Mouse (Mus musculus) hindbrain, embryonic 12.5 days (tissue): ENCODE data around the gene Crygd. TPM values are rescaled to one million over a fixed set of nuclear protein-coding genes. Genes with fewer than 3 reads are reported as not detected.

Source experiments
- ATAC-seq: fragments of 200-750 bp; cut with Nextera tagmentation; 2 replicates; pipeline ENCODE4 v1.8.0; 2017; ENCODE audit warnings: moderate TSS enrichment; ENCODE audit not compliant: low FRiP score
- H3K27ac ChIP-seq: fragments of 300-500 bp; sonication (generic); 2 replicates; pipeline ENCODE4 v1.5.1; 2016; ENCODE audit warnings: mild to moderate bottlenecking
- H3K27me3 ChIP-seq: fragments of 300-500 bp; sonication (generic); 2 replicates; pipeline ENCODE4 v1.6.1; 2016; ENCODE audit warnings: mild to moderate bottlenecking
- H3K36me3 ChIP-seq: fragments of 300-500 bp; sonication (generic); 2 replicates; pipeline ENCODE4 v1.6.1; 2016; ENCODE audit warnings: mild to moderate bottlenecking
- H3K4me1 ChIP-seq: fragments of 300-500 bp; sonication (generic); 2 replicates; pipeline ENCODE4 v1.6.1; 2016
- H3K4me2 ChIP-seq: fragments of 300-500 bp; sonication (generic); replicated peaks from 2 replicates; pipeline ENCODE4 v1.6.1; 2016; ENCODE audit warnings: mild to moderate bottlenecking
- H3K4me3 ChIP-seq: fragments of 300-500 bp; sonication (generic); 2 replicates; pipeline ENCODE4 v1.5.1; 2016; ENCODE audit warnings: mild to moderate bottlenecking
- H3K9ac ChIP-seq: fragments of 300-500 bp; sonication (generic); 2 replicates; pipeline ENCODE4 v1.6.1; 2016; ENCODE audit warnings: mild to moderate bottlenecking, moderate library complexity
- H3K9me3 ChIP-seq: fragments of 300-500 bp; sonication (generic); replicated peaks from 2 replicates; pipeline ENCODE4 v1.6.1; 2016; ENCODE audit warnings: mild to moderate bottlenecking
- WGBS: fragments of 180-500 bp; shearing (Covaris S2); methylation state at CpG from one replicate; pipeline ENCODE4 v1.1.7; 2016; 5-methylcytosine and 5-hydroxymethylcytosine counted together
- polyA plus RNA-seq: library from polyadenylated mRNA; unstranded; fragments of >200 nt; fragmentation: Nextera tagmentation; extraction: Ambion mirVana; gene quantifications from 2 replicates; pipeline ENCODE4 v1.2.1, GENCODE M21; 2016

The Crygd gene
- polyA plus RNA-seq, 1 experiment from 2014 or later, result not detected

DNA sequence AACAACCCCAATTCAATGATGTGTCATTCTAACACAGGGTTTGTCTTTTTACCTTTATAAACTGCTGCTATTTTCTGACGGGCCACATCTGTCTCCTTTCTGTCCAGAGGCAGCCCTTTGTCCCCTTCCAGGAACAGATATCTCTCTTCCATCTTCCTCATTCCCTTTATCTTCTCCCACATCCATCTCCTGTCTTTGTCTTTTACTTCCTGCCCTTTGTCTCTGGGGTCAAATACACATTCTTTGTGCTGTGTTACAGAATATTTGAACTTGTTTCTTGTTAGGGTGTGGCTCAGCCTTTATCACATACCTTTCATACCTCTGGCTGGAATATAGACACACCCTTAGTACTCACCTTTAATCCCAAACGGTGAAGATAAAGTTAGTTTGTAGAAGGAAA is 25.7 kb downstream of the Crygd start:
- WGBS, result 71% methylated on average over 2 of the region's 2 CpGs
- Histone ChIP-seq H3K9me3 (no peaks in the 10 kb centered on the region), H3K9ac (no peak overlapping the region), H3K27me3 (no peaks in the 10 kb centered on the region), H3K4me1 (no peaks in the 10 kb centered on the region), H3K27ac (no peak overlapping the region), H3K4me2 (no peak overlapping the region), H3K36me3 (no peaks in the 10 kb centered on the region), H3K4me3 (no peak overlapping the region)
- no peak for ATAC-seq

DNA sequence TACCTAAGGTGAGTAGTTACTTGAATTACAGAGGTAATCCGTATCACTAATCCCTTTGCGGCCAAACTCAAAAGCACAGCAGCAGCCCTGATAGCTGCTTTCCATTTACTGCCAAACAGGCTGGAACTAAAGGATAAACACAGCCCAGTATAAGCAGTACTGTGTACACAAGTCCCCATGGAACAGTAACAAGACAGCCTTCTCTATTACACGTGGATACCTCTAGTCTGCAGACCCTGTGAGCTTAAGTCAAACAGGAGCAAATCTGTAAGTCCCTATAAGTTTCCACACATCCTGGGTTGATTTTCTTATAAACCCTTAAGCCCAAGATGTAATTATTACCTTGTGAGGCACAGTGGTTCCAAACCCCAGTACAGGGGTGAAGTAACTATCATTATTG is 27.7 kb downstream of the Crygd start:
- no peaks in the 10 kb centered on the region for H3K36me3 ChIP-seq
- no peak overlapping the region for H3K9ac ChIP-seq
- 49% methylated on average over 3 of the region's 3 CpGs for WGBS
- H3K4me2 ChIP-seq, result no peak overlapping the region
- no peak for ATAC-seq
- no peaks in the 10 kb centered on the region for H3K4me1 ChIP-seq
- H3K9me3 ChIP-seq, result no peaks in the 10 kb centered on the region
- no peaks in the 10 kb centered on the region for H3K27me3 ChIP-seq
- H3K27ac ChIP-seq, result no peak overlapping the region
- no peak overlapping the region for H3K4me3 ChIP-seq

DNA sequence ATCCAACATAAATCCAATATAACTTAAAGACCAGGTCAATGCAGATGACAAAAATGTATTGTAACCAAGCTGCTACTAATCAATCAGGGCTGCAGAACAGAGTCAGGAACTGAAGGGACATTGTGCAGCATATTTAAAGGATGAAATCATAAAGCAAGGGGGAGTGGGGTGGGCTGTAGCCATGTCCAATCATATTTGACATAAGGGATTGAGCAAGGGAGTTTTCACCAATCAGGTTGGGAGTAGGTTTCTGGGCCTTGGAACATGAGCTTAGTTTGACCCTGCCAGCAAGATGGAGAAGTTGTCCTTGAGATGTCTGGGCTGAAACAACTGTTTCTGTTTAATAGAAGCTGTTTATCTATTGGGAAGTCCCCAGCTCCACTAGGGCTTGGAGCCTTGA is 30.6 kb downstream of the Crygd start, which contains the start of gene Akr1cl:
Gene Akr1cl (minus strand): TSS at position 119 of the 400 bp plus-strand sequence.
- Histone ChIP-seq H3K27me3 (no peaks in the 10 kb centered on the region), H3K4me1 (no peaks in the 10 kb centered on the region), H3K4me3 (no peak within 1 kb of the TSS), H3K9ac (no peak within 1 kb of the TSS), H3K27ac (no peak within 1 kb of the TSS), H3K9me3 (no peaks in the 10 kb centered on the region), H3K4me2 (no peak within 1 kb of the TSS), H3K36me3 (no peaks in the 10 kb centered on the region)
- no peak for ATAC-seq

DNA sequence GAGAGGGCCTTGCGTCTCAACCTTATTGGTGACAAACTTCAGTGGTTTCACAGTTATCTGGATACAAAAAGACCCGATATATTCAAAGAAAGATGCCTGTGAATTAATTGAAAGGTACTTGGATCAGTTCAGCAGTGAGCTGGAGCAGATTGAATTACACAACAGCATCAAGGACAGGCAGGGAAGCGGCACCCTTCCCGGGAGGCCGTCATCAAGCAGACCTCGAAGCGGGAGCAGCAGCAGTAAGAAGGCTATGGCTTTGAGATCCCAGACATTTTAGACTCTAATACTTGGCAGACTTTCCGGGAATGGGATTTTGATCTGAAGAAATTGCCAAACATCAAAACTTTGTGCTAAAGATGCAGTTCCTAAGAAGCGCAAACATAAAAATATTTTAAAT is 35.0 kb downstream of the Crygd start:
- no peak overlapping the region for H3K4me3 ChIP-seq
- H3K27me3 ChIP-seq, result no peaks in the 10 kb centered on the region
- ATAC-seq, result no peak
- no peak overlapping the region for H3K4me2 ChIP-seq
- WGBS, result 71% methylated on average over 9 of the region's 9 CpGs
- no peaks in the 10 kb centered on the region for H3K9me3 ChIP-seq
- no peaks in the 10 kb centered on the region for H3K36me3 ChIP-seq
- no peak overlapping the region for H3K27ac ChIP-seq
- H3K4me1 ChIP-seq, result no peaks in the 10 kb centered on the region
- H3K9ac ChIP-seq, result no peak overlapping the region

DNA sequence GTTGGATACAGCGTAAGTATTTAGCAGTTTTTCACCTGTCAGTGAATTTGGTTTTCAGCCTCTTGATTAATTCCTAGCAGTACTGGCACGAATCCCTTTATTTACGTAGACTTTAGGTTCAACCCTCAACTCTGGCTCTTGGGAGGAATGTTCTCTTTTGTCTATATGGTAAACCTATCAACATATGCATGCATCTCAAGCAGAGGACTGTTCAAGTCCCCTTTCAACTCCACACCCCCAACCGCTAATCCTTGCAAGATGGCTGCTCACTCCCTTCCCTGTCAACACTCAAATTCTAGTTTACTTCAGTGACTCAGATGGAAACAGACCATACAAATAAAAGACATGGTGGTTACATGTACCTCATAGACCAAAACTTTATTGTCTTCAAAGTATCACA is 50.5 kb downstream of the Crygd start:
- ATAC-seq, result no peak
- no peaks in the 10 kb centered on the region for H3K4me1 ChIP-seq
- no peak overlapping the region for H3K4me3 ChIP-seq
- 79% methylated on average over 4 of the region's 4 CpGs for WGBS
- H3K4me2 ChIP-seq, result no peak overlapping the region
- H3K9ac ChIP-seq, result no peak overlapping the region
- no peaks in the 10 kb centered on the region for H3K27me3 ChIP-seq
- H3K27ac ChIP-seq, result no peak overlapping the region
- no peaks in the 10 kb centered on the region for H3K9me3 ChIP-seq
- no peaks in the 10 kb centered on the region for H3K36me3 ChIP-seq

Other genes starting within 250 kb of the Crygd start
- 11.8 and 13.4 TPM in 2 replicates for gene Plekhm3, start 106.6 kb downstream of the Crygd start, polyA plus RNA-seq
- gene Akr1cl, start 30.7 kb downstream of the Crygd start, polyA plus RNA-seq, result 0.29 and 0.41 TPM in 2 replicates
- not detected in 2 replicates for gene Cryge, start 12.3 kb downstream of the Crygd start, polyA plus RNA-seq
- not detected in 2 replicates for gene Crygc, start 10.2 kb upstream of the Crygd start, polyA plus RNA-seq
- gene Crygb, start 18.8 kb upstream of the Crygd start, polyA plus RNA-seq, result not detected in 2 replicates
- not detected in 2 replicates for gene Cryga, start 39.9 kb upstream of the Crygd start, polyA plus RNA-seq
- not detected in 2 replicates for gene Gm28845, start 56.1 kb upstream of the Crygd start, polyA plus RNA-seq
- 0.39 and 0.42 TPM in 2 replicates for gene D630023F18Rik, start 59.8 kb upstream of the Crygd start, polyA plus RNA-seq
- gene Idh1, start 123.0 kb upstream of the Crygd start, polyA plus RNA-seq, result 383 and 401 TPM in 2 replicates
- 18.9 and 20.2 TPM in 2 replicates for gene Pikfyve, start 123.2 kb upstream of the Crygd start, polyA plus RNA-seq
- 1.0 and 1.5 TPM in 2 replicates for gene Pth2r, start 218.6 kb upstream of the Crygd start, polyA plus RNA-seq